Mouse (Mus musculus) G1E (cell line): Measurements from ENCODE around the gene Gsta1.
"Not testable (repeated sequence)": the region's sequence is repeated elsewhere in the genome, so short reads cannot be mapped to it uniquely, and the experiment has no call there.

Experiments used
- CTCF ChIP-seq: IDR thresholded peaks from 2 replicates; pipeline ENCODE4 v1.5.1; 2012; ENCODE audit warnings: low read depth, low read length, inconsistent platforms, mixed read lengths
- GATA1 ChIP-seq: IDR thresholded peaks from 2 replicates; pipeline ENCODE4 v1.6.1; 2012; ENCODE audit warnings: borderline replicate concordance, low read length, inconsistent platforms, mixed read lengths
- POLR2AphosphoS5 ChIP-seq: IDR thresholded peaks from 2 replicates; pipeline ENCODE4 v1.6.1; 2012; ENCODE audit warnings: low read depth, low read length, inconsistent platforms; ENCODE audit not compliant: insufficient replicate concordance
- TAL1 ChIP-seq: conservative IDR thresholded peaks from 2 replicates; pipeline ENCODE4 v1.6.1; 2012; ENCODE audit warnings: low read depth, low read length, inconsistent platforms, mixed read lengths

DNA sequence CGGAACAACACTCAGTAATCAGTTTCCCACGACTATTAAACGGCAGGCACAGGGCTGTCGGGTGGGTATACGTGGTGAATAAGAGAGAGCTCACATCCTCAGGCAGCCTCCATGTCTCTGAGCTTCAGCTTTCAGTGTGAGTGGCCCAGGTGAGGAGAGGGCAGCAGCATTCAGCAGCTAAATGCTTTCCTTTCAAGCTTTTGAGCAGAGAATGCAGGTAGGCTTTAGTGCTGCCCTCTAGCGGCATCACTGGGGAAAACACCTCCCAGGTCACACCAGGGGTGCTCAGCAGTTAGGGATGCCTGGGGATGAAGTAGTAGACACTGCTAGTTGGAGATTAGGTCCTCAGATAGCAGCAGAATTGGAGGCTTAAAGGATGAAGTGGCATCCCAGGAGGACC lies 29.2 kb downstream of the Gsta1 start:
- TF ChIP-seq CTCF, POLR2AphosphoS5, TAL1, GATA1: not testable (repeated sequence)
